17 mouse cellular contexts compared by ENCODE assay signal in the genomic region with DNA sequence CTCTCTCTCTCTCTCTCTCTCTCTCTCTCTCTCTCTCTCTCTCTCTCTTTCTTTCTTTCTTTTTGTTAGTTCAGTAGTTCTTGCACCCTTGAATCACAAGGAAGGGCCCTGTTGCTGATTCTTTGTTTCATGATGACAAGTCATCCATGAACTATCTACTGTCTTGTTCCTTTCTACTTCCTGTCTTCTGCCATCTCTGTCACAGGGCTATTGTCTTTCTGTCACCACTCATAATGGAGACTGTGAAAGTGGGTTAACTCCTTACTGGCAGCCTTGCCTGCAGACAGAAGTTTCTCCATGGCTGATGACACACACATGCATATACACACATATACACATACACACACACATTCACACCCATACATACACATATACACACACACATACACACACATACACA.
"Had no signal": no experiment of that assay in that cellular context is flagged by ENCODE, and none has a peak within 500 bp of the region (broad histone marks: within the 10 kb centered on the region; RNA-seq: fewer than 3 reads in every experiment).

No protein-coding gene starts in this region.

- H3K27me3 ChIP-seq: liver, embryonic 13.5 days; liver, embryonic 15.5 days; lung, embryonic 15.5 days; midbrain, embryonic 13.5 days; midbrain, embryonic 15.5 days; neural tube, embryonic 12.5 days had no signal

- H3K36me3 ChIP-seq: liver, embryonic 13.5 days; liver, embryonic 15.5 days; lung, embryonic 15.5 days; midbrain, embryonic 13.5 days; midbrain, embryonic 15.5 days; neural tube, embryonic 12.5 days had no signal

- H3K27ac ChIP-seq: liver, embryonic 13.5 days; liver, embryonic 15.5 days; lung, embryonic 15.5 days; macrophage; midbrain, embryonic 13.5 days; midbrain, embryonic 15.5 days; neural tube, embryonic 12.5 days had no signal

- H3K4me2 ChIP-seq: liver, embryonic 13.5 days; liver, embryonic 15.5 days; lung, embryonic 15.5 days; midbrain, embryonic 11.5 days; midbrain, embryonic 13.5 days; midbrain, embryonic 15.5 days; neural tube, embryonic 12.5 days had no signal

- H3K4me3 ChIP-seq: liver, embryonic 13.5 days; liver, embryonic 15.5 days; lung, embryonic 15.5 days; midbrain, embryonic 13.5 days; midbrain, embryonic 15.5 days; neural tube, embryonic 12.5 days had no signal

- H3K4me1 ChIP-seq: liver, embryonic 15.5 days; neural tube, embryonic 12.5 days had no signal

- H3K9me3 ChIP-seq: liver, embryonic 13.5 days; liver, embryonic 15.5 days; lung, embryonic 15.5 days; midbrain, embryonic 13.5 days; midbrain, embryonic 15.5 days; neural tube, embryonic 12.5 days had no signal

- ATAC-seq: liver, postnatal 0 days; lung, postnatal 0 days; midbrain, embryonic 13.5 days; midbrain, embryonic 15.5 days had no signal

- DNase-seq: liver, embryonic 13.5 days; liver, postnatal 0 days; lung, adult 2 months; lung, postnatal 14 days; lung, postnatal 36 days; right cerebral cortex, postnatal 14 days; thymus, adult 2 months; thymus, postnatal 25 days; thymus, postnatal 4 days had no signal

- H3K9ac ChIP-seq: liver, embryonic 13.5 days; liver, embryonic 15.5 days; liver, postnatal 0 days; lung, embryonic 15.5 days; midbrain, embryonic 13.5 days; midbrain, embryonic 15.5 days; neural tube, embryonic 12.5 days had no signal
